Mouse (Mus musculus): ENCODE measurements around the gene Nme2.
"Not testable (repeated sequence)": the region's sequence is repeated elsewhere in the genome, so short reads cannot be mapped to it uniquely, and the experiment has no call there.

The Nme2 gene

DNA sequence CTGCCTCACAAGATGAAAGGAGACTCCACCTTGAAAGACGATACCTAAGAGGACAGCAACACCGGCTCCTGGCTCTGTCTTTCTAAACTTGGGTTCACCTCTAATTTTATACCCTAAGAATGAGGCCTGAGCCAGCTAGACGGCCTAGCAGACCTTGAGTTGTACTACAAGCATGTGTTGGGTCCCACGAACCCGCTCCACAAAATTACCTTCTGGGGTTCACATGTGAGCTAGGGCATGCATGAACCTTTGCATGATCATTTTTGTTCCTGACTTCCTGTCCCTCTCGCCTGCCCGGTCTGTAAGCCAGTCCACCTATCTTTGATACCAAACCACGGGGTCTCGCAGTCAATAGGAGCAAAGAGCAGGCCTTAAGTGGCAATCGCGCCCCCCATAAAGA is 11.3 kb upstream of the Nme2 start:
- in situ Hi-C loops (cut with MboI, MseI), result loop anchor here (5.0 kb wide), 1 partner anchor 80 kb away; the partner anchor contains the start of genes Mbtd1 and Utp18

DNA sequence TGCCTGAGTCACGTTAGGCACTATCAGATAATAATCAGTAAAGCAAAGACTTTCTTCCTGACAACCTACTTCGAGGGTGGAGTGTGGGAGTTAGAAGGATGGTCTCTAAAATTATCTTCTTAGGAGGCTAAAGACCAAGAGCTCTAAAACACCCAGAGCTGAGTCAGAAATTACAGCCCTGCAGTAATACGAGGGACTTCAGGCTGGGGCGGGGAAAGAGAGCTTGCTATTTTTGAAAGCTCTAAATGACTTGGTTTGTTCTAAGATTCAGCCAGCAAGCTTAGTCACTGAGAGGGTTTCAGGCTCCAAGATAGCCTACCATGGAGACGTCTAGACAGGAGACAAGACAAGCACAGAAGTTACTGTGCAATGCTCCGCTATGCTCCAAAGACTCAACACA is 9.3 kb upstream of the Nme2 start:
- in situ Hi-C loops (cut with MboI, MseI), result loop anchor here (5.0 kb wide), 1 partner anchor 78 kb away; the partner anchor contains the start of genes Mbtd1 and Utp18

DNA sequence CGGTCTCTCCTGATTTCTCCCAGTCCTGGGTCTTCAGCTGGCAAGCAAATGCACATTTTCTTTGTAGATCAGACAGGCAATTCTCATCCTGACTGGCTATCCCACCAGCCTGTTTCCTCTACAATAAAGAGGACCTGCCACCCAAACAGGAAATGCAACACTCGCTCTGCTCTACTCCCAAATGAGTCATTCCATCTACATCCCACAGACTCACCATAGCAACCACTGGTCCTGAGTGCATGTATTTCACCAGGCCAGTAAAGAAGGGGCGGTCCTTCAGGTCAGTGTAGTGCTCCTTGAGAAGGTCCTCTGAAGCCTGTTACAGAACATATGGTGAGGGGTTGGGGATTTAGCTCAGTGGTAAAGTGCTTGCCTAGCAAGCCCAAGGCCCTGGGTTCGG is 7.0 kb upstream of the Nme2 start:
- in situ Hi-C loops (cut with MboI, MseI), result no loop called here

DNA sequence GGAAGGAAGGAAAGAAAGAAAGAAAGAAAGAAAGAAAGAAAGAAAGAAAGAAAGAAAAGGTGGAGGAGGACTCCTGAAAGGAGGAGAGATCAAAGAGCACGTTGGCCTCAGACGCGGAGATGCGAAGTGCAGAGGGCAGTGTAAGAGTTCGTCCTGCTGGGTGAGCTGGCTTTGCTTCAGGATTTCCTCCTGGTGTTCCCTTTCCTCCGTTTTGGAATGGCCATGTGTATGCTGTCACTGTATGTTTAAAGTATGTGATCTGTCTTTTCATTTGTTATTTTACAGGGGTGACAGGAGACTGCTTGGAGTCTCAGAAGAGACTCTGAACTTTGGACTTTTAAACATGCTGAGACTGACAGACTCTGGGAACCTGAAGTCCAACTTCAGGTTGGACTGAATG is 5.4 kb upstream of the Nme2 start:
- in situ Hi-C loops (cut with MboI, MseI), result no loop called here

DNA sequence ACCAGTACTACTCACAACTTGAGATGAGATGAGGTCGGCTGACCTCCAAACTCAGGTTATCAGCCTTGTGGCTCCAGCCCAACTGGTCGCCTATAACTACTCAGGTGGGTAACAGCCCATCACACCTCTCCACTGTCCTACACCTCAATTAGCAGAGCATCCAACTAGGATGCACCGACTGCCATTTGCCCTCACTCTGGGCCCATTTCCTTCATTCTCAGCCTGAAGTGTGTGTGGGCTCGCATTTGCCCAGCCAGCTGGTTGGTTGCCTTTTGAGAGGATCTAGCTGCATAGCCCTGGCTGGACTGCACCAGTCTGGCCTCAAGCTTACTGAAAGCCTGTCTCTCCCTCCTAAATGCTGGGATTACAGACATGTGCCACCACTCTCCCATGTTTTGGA is 1.7 kb upstream of the Nme2 start:
- in situ Hi-C loops (cut with MboI, MseI), result no loop called here

- in situ Hi-C loops (cut with MboI, MseI), result no loop called here
These were observed 1.0 kb upstream of the Nme2 start for GRCm38 (mm10) chr11:93957031-93957555.

DNA sequence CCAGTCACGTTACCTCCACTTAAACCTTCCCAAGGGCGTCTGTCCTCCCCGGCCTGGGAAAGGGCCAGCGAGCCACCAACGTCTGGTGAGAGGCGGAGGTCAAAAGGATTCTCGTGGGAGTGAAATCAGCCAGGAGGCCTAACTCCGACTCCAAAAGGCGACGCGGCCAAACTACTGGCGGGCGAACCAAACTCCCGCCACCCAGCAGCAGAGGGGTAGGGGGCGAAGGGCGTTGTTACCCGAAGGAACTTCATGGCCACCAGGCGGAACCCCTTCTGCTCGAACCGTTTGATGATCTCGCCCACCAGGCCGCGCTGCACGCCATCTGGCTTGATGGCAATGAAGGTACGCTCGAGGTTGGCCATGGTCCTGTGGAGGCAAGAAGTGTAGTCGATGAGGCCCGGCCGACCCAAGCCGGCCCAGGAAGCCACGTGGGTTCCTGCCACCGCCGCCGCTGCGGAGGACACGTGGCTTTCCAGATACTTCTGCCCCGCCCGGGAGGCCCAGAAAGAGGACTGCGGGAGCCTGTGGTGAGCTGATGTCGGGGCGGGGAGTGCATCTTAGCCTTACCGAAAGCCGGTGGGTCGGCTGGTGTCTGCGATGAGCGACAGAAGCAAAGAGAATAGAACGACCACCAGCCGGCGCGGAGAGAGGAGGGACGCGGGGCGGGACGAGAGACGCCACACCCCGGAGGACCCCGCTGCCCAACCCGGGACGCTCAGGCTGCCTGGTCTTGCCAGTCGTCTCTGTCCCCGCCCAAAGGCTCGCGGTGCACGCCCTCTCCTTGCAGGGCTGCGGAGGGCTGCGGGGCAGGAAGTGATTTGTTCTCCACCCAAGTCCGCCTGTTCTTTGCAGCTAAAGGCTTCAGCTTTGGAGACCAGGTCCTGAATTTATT is 556 bp downstream of the Nme2 start:
- in situ Hi-C loops (cut with MboI, MseI), result no loop called here

DNA sequence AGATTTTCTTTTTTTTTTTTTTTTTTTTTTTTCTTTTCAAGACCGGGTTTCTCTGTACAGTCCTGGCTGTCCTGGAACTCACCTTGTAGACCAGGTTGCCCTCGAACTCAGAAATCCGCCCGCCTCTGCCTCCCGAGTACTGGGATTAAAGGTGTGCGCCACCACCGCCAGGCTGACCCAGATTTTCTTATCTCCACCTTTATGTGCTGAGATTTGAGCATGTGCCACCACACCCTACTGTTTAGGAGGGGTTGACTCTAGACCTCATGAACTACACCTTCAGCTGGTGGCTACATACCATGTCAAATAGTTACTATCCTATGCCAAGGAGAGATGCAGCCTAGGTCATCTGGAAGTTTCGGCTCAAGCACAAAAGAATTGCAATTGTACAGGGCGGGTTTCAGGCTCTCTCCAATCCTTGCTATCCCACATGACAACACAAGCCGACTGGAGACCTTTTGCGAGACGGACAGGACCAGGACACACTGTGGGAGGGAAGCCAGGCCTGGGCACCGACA is 1.3 kb downstream of the Nme2 start:
- in situ Hi-C loops (cut with MboI, MseI), result no loop called here

GRCm38 (mm10) chr11:93952376-93952775 is 3.7 kb downstream of the Nme2 start:
- in situ Hi-C loops (cut with MboI, MseI), result no loop called here

- in situ Hi-C loops (cut with MboI, MseI), result no loop called here
These were observed 6.0 kb downstream of the Nme2 start for GRCm38 (mm10) chr11:93950045-93950444.

DNA sequence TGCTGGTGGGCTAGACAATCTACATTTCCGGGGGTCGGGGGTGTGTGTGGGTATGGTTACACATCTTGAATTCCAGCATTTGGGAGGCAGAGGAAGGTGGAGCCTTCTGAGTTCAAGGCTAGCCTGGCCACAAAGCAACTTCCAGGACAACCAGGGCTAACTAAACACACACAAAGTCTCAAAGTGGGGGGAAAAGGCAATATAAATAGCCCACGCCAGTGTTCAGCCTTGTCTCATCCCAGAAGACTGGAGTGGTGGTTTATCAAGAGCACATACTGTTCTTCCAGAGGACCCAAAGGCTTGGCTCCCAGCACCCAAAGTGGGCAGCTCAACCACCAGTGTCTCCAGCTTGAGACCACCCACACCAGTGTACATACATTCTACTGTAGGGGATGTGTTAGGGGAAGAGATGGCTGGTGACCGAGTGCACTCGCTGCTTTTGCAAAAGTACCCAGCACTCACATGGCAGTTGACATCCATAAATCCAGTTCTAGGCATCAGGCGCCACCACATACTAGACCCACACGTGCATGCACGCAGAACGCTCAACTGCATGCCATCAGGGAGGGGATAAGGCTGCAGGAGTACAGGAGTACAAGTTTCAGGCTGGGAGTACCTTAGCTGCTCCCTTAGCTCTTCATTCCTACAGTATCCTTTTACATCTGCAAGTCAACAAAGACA is 7.0 kb downstream of the Nme2 start:
- in situ Hi-C loops (cut with MboI, MseI), result no loop called here

DNA sequence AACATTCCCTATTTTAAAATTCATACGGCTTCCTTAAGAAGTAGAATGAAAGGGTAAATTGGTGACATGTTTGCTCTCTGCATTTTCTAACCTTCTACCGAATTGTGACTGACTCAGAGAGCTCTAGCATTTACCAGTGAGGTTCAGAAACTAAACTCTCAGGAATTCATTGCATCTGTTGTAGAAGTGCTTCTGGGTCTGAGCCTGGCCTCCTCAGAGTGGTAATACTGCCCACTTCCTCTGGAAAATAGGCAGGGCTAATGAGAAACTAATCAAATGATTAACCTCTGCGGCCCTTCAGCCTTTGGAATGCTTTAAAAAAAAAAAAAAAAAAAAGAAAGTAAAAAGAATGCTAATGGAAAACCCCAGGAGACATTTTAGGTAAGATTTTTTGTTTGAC is 11.1 kb downstream of the Nme2 start:
- in situ Hi-C loops (cut with MboI, MseI), result no loop called here

- in situ Hi-C loops (cut with MboI, MseI), result no loop called here
These were observed 15.2 kb downstream of the Nme2 start for GRCm38 (mm10) chr11:93940906-93941305.

- in situ Hi-C loops (cut with MboI, MseI), result no loop called here
These were observed 27.0 kb downstream of the Nme2 start for GRCm38 (mm10) chr11:93929106-93929505.

DNA sequence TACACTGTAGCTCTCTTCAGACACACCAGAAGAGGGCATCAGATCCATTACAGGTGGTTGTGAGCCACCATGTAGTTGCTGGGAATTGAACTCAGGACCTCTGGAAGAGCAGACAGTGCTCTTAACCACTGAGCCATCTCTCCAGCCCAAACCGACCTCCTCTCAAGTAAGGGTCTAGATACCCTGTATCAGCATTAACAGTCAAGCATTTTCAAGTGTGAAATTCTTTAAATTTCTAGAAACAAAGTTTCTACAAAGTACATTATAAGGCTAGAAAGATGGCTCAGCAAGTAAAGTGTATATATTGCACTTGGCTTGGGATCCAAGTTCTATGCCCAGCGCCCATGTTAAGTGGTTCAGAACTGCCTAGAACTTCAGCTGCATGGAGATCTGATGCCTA is 41.0 kb downstream of the Nme2 start:
- in situ Hi-C loops (cut with MboI, MseI), result not testable (repeated sequence)

- in situ Hi-C loops (cut with MboI, MseI), result no loop called here
These were observed 44.5 kb downstream of the Nme2 start for GRCm38 (mm10) chr11:93911603-93912002.

GRCm38 (mm10) chr11:93908829-93909228 is 47.2 kb downstream of the Nme2 start:
- in situ Hi-C loops (cut with MboI, MseI), result no loop called here

DNA sequence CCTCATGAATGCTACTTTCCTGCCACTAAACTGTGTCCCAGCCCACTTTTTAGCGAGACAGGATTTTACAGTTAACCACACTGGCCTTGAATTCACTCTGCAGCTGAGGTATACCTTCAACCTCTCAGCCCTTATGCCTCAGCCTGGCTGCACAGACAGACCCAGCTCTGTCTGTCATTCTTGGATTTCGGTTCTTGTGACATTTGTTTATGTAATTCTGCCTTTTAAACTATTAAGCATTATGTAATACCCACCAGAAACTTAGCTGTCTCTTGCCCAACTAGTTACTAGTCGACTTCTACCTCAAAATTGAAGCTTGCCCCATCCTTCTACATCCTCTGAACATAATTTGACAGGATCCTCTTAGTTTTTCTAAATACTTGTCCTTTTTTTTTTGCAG is 48.2 kb downstream of the Nme2 start:
- in situ Hi-C loops (cut with MboI, MseI), result no loop called here

DNA sequence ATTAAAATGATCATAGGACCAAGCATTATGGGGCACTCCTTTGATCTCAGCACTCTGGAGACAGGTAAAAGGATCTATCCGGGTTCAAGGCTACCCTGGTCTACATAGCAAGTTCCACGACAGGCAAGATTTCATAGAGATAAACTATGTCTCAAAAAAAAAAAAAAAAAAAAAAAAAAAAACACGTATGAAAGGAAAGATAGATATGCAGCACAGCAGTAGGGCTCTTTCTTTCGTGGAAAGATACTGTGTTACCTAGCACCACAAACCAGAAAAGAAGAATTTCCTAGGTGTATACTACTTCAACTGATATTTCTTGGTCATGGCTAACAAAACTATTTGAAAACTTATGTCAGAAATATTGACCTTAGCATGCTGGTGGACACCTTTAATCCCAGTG is 49.2 kb downstream of the Nme2 start:
- in situ Hi-C loops (cut with MboI, MseI), result no loop called here
